In genomic region chr13:94261624-94262023, GRCm38 (mm10) we compare ENCODE assay signal across 21 mouse cellular contexts. TPM values are rescaled to one million over a fixed set of nuclear protein-coding genes. Genes with fewer than 3 reads are reported as not detected.
A peak's percentile ranks its signal among the peaks of the same experiment; 100 is the strongest.
DNase-seq lines count a peak whose midpoint lies in the region; ATAC-seq and TF ChIP-seq lines count a peak whose summit lies in the region.
"Had no signal": no experiment of that assay in that cellular context is flagged by ENCODE, and none has a peak within 500 bp of the region (broad histone marks: within the 10 kb centered on the region; RNA-seq: fewer than 3 reads in every experiment).

No protein-coding gene starts in this region.

- H3K27me3 ChIP-seq in megakaryocyte, embryonic 14.5 days (replicated peaks), result no peaks in the 10 kb centered on the region
- H3K27me3 ChIP-seq in limb, embryonic 13.5 days, result no peaks in the 10 kb centered on the region
- H3K27me3 ChIP-seq in stomach, postnatal 0 days (ENCODE audit: control insufficient read depth, insufficient read depth, low read length), result no peaks in the 10 kb centered on the region
- H3K27me3 ChIP-seq: embryonic facial prominence, embryonic 12.5 days; hindbrain, embryonic 15.5 days; limb, embryonic 15.5 days; neural tube, embryonic 12.5 days had no signal

- WGBS in limb, embryonic 13.5 days, result 39% methylated on average over 6 of the region's 6 CpGs
- WGBS in stomach, postnatal 0 days, result 57% methylated on average over 6 of the region's 6 CpGs

- no peak for ATAC-seq in megakaryocyte, adult 5-6 weeks (ENCODE audit: poor library complexity, severe bottlenecking)
- ATAC-seq in limb, embryonic 13.5 days (ENCODE audit: low FRiP score, low read depth), result peak; percentile 36; the same call in 1 of the 2 replicates
- ATAC-seq in stomach, postnatal 0 days (ENCODE audit: low FRiP score, low TSS enrichment), result peak; percentile 4; the same call in 1 of the 2 replicates
- ATAC-seq: forebrain, embryonic 16.5 days had no signal

- H3K36me3 ChIP-seq in megakaryocyte, embryonic 14.5 days (replicated peaks; ENCODE audit: low read length), result peaks cover 18% of the 10 kb centered on the region
- no peaks in the 10 kb centered on the region for H3K36me3 ChIP-seq in limb, embryonic 13.5 days
- no peaks in the 10 kb centered on the region for H3K36me3 ChIP-seq in stomach, postnatal 0 days (ENCODE audit: control insufficient read depth, insufficient read depth, low read length)
- H3K36me3 ChIP-seq: embryonic facial prominence, embryonic 12.5 days; G1E; hindbrain, embryonic 15.5 days; limb, embryonic 15.5 days; neural tube, embryonic 12.5 days had no signal

- H3K9ac ChIP-seq in limb, embryonic 13.5 days, result no peak overlapping the region
- no peak overlapping the region for H3K9ac ChIP-seq in stomach, postnatal 0 days (ENCODE audit: low read length)
- H3K9ac ChIP-seq: embryonic facial prominence, embryonic 12.5 days; hindbrain, embryonic 15.5 days; limb, embryonic 15.5 days; neural tube, embryonic 12.5 days had no signal

- H3K4me1 ChIP-seq in megakaryocyte, embryonic 14.5 days, result peaks cover 99% of the 10 kb centered on the region
- H3K4me1 ChIP-seq in limb, embryonic 13.5 days, result peaks cover 11% of the 10 kb centered on the region
- no peaks in the 10 kb centered on the region; the same call in 1 of the 2 replicates for H3K4me1 ChIP-seq in stomach, postnatal 0 days (replicated peaks; ENCODE audit: control insufficient read depth, insufficient read depth)
- H3K4me1 ChIP-seq: embryonic facial prominence, embryonic 12.5 days; limb, embryonic 15.5 days; neural tube, embryonic 12.5 days had no signal

- H3K27ac ChIP-seq in limb, embryonic 13.5 days, result peak overlapping the region; percentile 39; the same call in 1 of the 2 replicates
- peak overlapping the region; percentile 65 for H3K27ac ChIP-seq in stomach, postnatal 0 days (replicated peaks)
- no peak overlapping the region for H3K27ac ChIP-seq in layer of hippocampus, adult 2 months
- H3K27ac ChIP-seq: embryonic facial prominence, embryonic 12.5 days; hindbrain, embryonic 15.5 days; kidney, postnatal 0 days; limb, embryonic 15.5 days; neural tube, embryonic 12.5 days had no signal

- peak overlapping the region; percentile 39 for H3K4me3 ChIP-seq in megakaryocyte, embryonic 14.5 days (replicated peaks)
- H3K4me3 ChIP-seq in limb, embryonic 13.5 days, result no peak overlapping the region
- no peak overlapping the region for H3K4me3 ChIP-seq in stomach, postnatal 0 days (ENCODE audit: low read depth, low read length)
- H3K4me3 ChIP-seq in layer of hippocampus, adult 2 months, result no peak overlapping the region
- H3K4me3 ChIP-seq: embryonic facial prominence, embryonic 12.5 days; hindbrain, embryonic 15.5 days; limb, embryonic 15.5 days; neural tube, embryonic 12.5 days had no signal

- H3K4me2 ChIP-seq in limb, embryonic 13.5 days (replicated peaks), result no peak overlapping the region
- no peak overlapping the region for H3K4me2 ChIP-seq in stomach, postnatal 0 days (replicated peaks; ENCODE audit: low read depth)
- H3K4me2 ChIP-seq: embryonic facial prominence, embryonic 12.5 days; heart, embryonic 11.5 days; hindbrain, embryonic 15.5 days; limb, embryonic 15.5 days; neural tube, embryonic 12.5 days had no signal

- no peak for TF ChIP-seq EP300 in stomach, postnatal 0 days (optimal IDR thresholded peaks at IDR 0.05)

- H3K9me3 ChIP-seq in megakaryocyte, embryonic 14.5 days, result no peaks in the 10 kb centered on the region
- H3K9me3 ChIP-seq in limb, embryonic 13.5 days, result no peaks in the 10 kb centered on the region
- no peaks in the 10 kb centered on the region for H3K9me3 ChIP-seq in stomach, postnatal 0 days (ENCODE audit: control insufficient read depth, low read length)
- H3K9me3 ChIP-seq: embryonic facial prominence, embryonic 12.5 days; G1E; hindbrain, embryonic 15.5 days; limb, embryonic 15.5 days; neural tube, embryonic 12.5 days had no signal

- TF ChIP-seq CTCF in stomach, postnatal 0 days (IDR thresholded peaks at IDR 0.05; ENCODE audit: low read depth), result no peak
- TF ChIP-seq CTCF in layer of hippocampus, adult 2 months (conservative IDR thresholded peaks at IDR 0.05), result no peak

- peak; percentile 70 for DNase-seq in cerebellum, adult 9-10 months
- no peak for DNase-seq in stomach, postnatal 0 days (ENCODE audit: low spot score)
- DNase-seq in layer of hippocampus, adult 2 months (ENCODE audit: low spot score in 2 of 2), result no peak
- DNase-seq in ovary, postnatal 10 days (ENCODE audit: low spot score), result no peak
- DNase-seq: gastrocnemius, postnatal 14 days; heart, postnatal 14 days; kidney, adult 11 months; lung, postnatal 10 days; right cerebral cortex, postnatal 14 days; thymus, postnatal 36 days had no signal

RNA-seq across cellular contexts. Expression of gene Scamp1, which starts 24.0 kb away (rescaled TPM):
- 0.38 and 3.2 TPM in 2 replicates for polyA plus RNA-seq in megakaryocyte, embryonic 14.5 days (2012; ENCODE audit: insufficient read depth, low replicate concordance)
- total RNA-seq in megakaryocyte, adult 5-6 weeks (2015), result 14.0 and 14.4 TPM in 2 replicates
- total RNA-seq in megakaryocyte, adult 5-6 weeks (2017), result 6.8 and 7.3 TPM in 2 replicates
- 32.9 and 33.2 TPM in 2 replicates for polyA plus RNA-seq in limb, embryonic 13.5 days (2015; fragmentation: Nextera tagmentation; extraction: Ambion mirVana)
- polyA plus RNA-seq in stomach, postnatal 0 days (2015; fragmentation: Nextera tagmentation; extraction: Ambion mirVana), result 33.8 and 34.7 TPM in 2 replicates
- 100 to 1,000 TPM; 168 TPM for total RNA-seq in layer of hippocampus, adult 2 months (2021)
- polyA plus RNA-seq: G1E had no signal
